ENCODE assay signal across 15 mouse cellular contexts in genomic region chr14:102699015-102699414, GRCm38 (mm10).
"Had no signal": no experiment of that assay in that cellular context is flagged by ENCODE, and none has a peak within 500 bp of the region (broad histone marks: within the 10 kb centered on the region; RNA-seq: fewer than 3 reads in every experiment).

No protein-coding gene starts in this region.

- H3K4me2 ChIP-seq: liver, embryonic 12.5 days; lung, embryonic 14.5 days; neural tube, embryonic 13.5 days; neural tube, embryonic 15.5 days; stomach, embryonic 15.5 days had no signal

- H3K27me3 ChIP-seq: liver, embryonic 12.5 days; neural tube, embryonic 13.5 days; neural tube, embryonic 15.5 days; stomach, embryonic 15.5 days had no signal

- H3K27ac ChIP-seq: liver, embryonic 12.5 days; liver, embryonic 14.5 days; neural tube, embryonic 13.5 days; neural tube, embryonic 15.5 days; stomach, embryonic 15.5 days; stomach, postnatal 0 days had no signal

- H3K4me3 ChIP-seq: liver, embryonic 12.5 days; myocyte; neural tube, embryonic 13.5 days; neural tube, embryonic 15.5 days; stomach, embryonic 15.5 days had no signal

- DNase-seq: lung, adult 18-20 months; lung, embryonic 14.5 days; lung, postnatal 10 days; lung, postnatal 4 days; right cerebral cortex, postnatal 14 days; thymus, adult 2 months; thymus, postnatal 25 days; thymus, postnatal 4 days had no signal

- H3K36me3 ChIP-seq: liver, embryonic 12.5 days; neural tube, embryonic 13.5 days; neural tube, embryonic 15.5 days; stomach, embryonic 15.5 days had no signal

- H3K4me1 ChIP-seq: liver, embryonic 12.5 days; neural tube, embryonic 15.5 days; stomach, embryonic 15.5 days had no signal

- H3K9me3 ChIP-seq: liver, embryonic 12.5 days; neural tube, embryonic 13.5 days; neural tube, embryonic 15.5 days; stomach, embryonic 15.5 days had no signal

- H3K9ac ChIP-seq: liver, embryonic 12.5 days; liver, embryonic 14.5 days; lung, embryonic 14.5 days; neural tube, embryonic 13.5 days; neural tube, embryonic 15.5 days; stomach, embryonic 15.5 days had no signal

- ATAC-seq: liver, embryonic 12.5 days had no signal
